31 mouse cellular contexts compared by ENCODE assay signal in the genomic region with DNA sequence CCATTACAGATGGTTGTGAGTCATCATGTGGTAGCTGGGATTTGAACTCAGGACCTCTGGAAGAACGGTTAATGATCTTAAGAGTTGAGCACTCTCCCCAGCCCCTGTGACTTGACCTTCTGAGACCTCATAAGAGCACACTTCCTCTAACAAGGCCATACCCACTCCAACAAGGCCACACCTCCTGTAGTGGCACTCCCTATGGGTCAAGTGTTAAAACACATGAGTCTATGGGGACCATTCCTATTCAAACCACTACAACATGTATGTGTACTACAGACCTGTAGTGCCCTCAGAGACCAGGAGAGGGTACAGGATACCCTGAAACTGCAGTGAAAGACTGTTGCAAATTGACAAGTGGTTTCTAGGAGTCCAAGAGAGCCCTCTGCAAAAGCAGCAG. TPM values are rescaled to one million over a fixed set of nuclear protein-coding genes. Genes with fewer than 3 reads are reported as not detected.
DNase-seq lines count a peak whose midpoint lies in the region; ATAC-seq and TF ChIP-seq lines count a peak whose summit lies in the region.
"Had no signal": no experiment of that assay in that cellular context is flagged by ENCODE, and none has a peak within 500 bp of the region (broad histone marks: within the 10 kb centered on the region; RNA-seq: fewer than 3 reads in every experiment).

No protein-coding gene starts in this region.

- dilution Hi-C loops in CH12.LX (cut with MboI; ENCODE audit: extremely low pct_ligation_motif_present, extremely low pct_unique_long_range_greater_than_20kb, low sequenced_read_pairs), result no loop called here

- no peak overlapping the region for H3K4me3 ChIP-seq in liver, postnatal 0 days (ENCODE audit: low read depth, low read length)
- H3K4me3 ChIP-seq in liver, embryonic 11.5 days (ENCODE audit: low read depth, low read length), result no peak overlapping the region
- H3K4me3 ChIP-seq in CH12.LX (replicated peaks in 1 of 3; ENCODE audit: low read depth in 2 of 3, low read length in 2 of 3, poor library complexity in 1 of 3), result no peak overlapping the region
- H3K4me3 ChIP-seq in forebrain, embryonic 12.5 days (replicated peaks), result no peak overlapping the region
- H3K4me3 ChIP-seq: heart, adult 2 months; heart, embryonic 12.5 days; hindbrain, embryonic 15.5 days; kidney, embryonic 15.5 days; liver, embryonic 15.5 days; midbrain, embryonic 12.5 days had no signal

- TF ChIP-seq EP300 in liver, postnatal 0 days (IDR thresholded peaks at IDR 0.05; ENCODE audit: low read depth), result no peak
- TF ChIP-seq EP300 in CH12.LX (IDR thresholded peaks at IDR 0.05; ENCODE audit: low read length), result no peak

- no peak; the same call in 1 of the 2 replicates for TF ChIP-seq RAD21 in CH12.LX (IDR thresholded peaks at IDR 0.05; ENCODE audit: low read depth, low read length)

- in situ Hi-C loops in CH12.LX (cut with MboI; ENCODE audit: low pct_ligation_motif_present, low pct_unique_long_range_greater_than_20kb, low sequenced_read_pairs), result loop anchor here (5.0 kb wide), 1 partner anchor 186 kb away; a partner anchor contains a TSS

- no peaks in the 10 kb centered on the region for H3K79me2 ChIP-seq in CH12.LX (replicated peaks; ENCODE audit: control insufficient read depth, extremely low read depth, insufficient read depth, poor library complexity, severe bottlenecking)

- TF ChIP-seq CTCF in liver, postnatal 0 days (IDR thresholded peaks at IDR 0.05; ENCODE audit: low read depth), result peak; percentile 12; the same call in 1 of the 2 replicates
- peak in 1 of 2 experiments; percentile 19; a peak in 1 of 4 replicates for TF ChIP-seq CTCF in CH12.LX (conservative IDR thresholded peaks at IDR 0.05 in 1 of 2, IDR thresholded peaks at IDR 0.05 in 1 of 2; ENCODE audit: low read depth in 2 of 2, low read length in 2 of 2)

- no peak for TF ChIP-seq POLR2A in CH12.LX (IDR thresholded peaks at IDR 0.05; ENCODE audit: low read depth, low read length)

- WGBS in liver, postnatal 0 days (ENCODE audit: insufficient replicate concordance), result 85% methylated on average over 1 of the region's 1 CpGs
- 89% methylated on average over 1 of the region's 1 CpGs for WGBS in liver, embryonic 11.5 days
- WGBS in forebrain, embryonic 12.5 days, result 97% methylated on average over 1 of the region's 1 CpGs

- no peaks in the 10 kb centered on the region for H3K36me3 ChIP-seq in liver, postnatal 0 days (replicated peaks; ENCODE audit: insufficient read depth, low read length)
- no peaks in the 10 kb centered on the region for H3K36me3 ChIP-seq in liver, embryonic 11.5 days (ENCODE audit: control insufficient read depth, insufficient read depth, low read length)
- no peaks in the 10 kb centered on the region for H3K36me3 ChIP-seq in CH12.LX (replicated peaks in 1 of 2; ENCODE audit: control insufficient read depth in 1 of 2, insufficient read depth in 1 of 2, low read length in 1 of 2)
- no peaks in the 10 kb centered on the region for H3K36me3 ChIP-seq in forebrain, embryonic 12.5 days (replicated peaks)
- H3K36me3 ChIP-seq: G1E; heart, embryonic 12.5 days; hindbrain, embryonic 15.5 days; kidney, embryonic 15.5 days; liver, embryonic 15.5 days; midbrain, embryonic 12.5 days had no signal

- no peak for DNase-seq in liver, postnatal 0 days
- DNase-seq in liver, embryonic 11.5 days (ENCODE audit: low spot score), result no peak
- peak; percentile 24 for DNase-seq in CH12.LX (ENCODE audit: extremely low read depth)
- DNase-seq in gastrocnemius, postnatal 25 days, result no peak
- no peak for DNase-seq in yolk sac, embryonic 10.5 days (ENCODE audit: low spot score)
- DNase-seq: adrenal gland, postnatal 14 days; cerebellum, adult 18-20 months; cerebellum, postnatal 14 days; gastrocnemius, postnatal 36 days; heart, adult 2 months; kidney, adult 18-20 months; kidney, postnatal 4 days; liver; right cerebral cortex, postnatal 25 days; thymus, adult 18-20 months; thymus, postnatal 25 days had no signal

- 0 out of 2 replicates have a peak, but pooled peaks cover 2% of the 10 kb centered on the region for H3K4me1 ChIP-seq in liver, postnatal 0 days (ENCODE audit: insufficient read depth)
- H3K4me1 ChIP-seq in liver, embryonic 11.5 days (replicated peaks; ENCODE audit: control insufficient read depth, insufficient read depth, low read length), result no peaks in the 10 kb centered on the region
- peaks cover 0 to 6% of the 10 kb centered on the region in 2 experiments; a peak in 2 of 4 replicates for H3K4me1 ChIP-seq in CH12.LX (ENCODE audit: control insufficient read depth in 1 of 2, insufficient read depth in 2 of 2)
- no peaks in the 10 kb centered on the region for H3K4me1 ChIP-seq in forebrain, embryonic 12.5 days
- H3K4me1 ChIP-seq: heart, embryonic 12.5 days; hindbrain, embryonic 15.5 days; liver, embryonic 15.5 days; midbrain, embryonic 12.5 days had no signal

- no peaks in the 10 kb centered on the region for H3K27me3 ChIP-seq in liver, postnatal 0 days (ENCODE audit: insufficient read depth, low read length)
- no peaks in the 10 kb centered on the region for H3K27me3 ChIP-seq in liver, embryonic 11.5 days (replicated peaks; ENCODE audit: control insufficient read depth, insufficient read depth, low read length)
- H3K27me3 ChIP-seq in CH12.LX (replicated peaks), result no peaks in the 10 kb centered on the region
- no peaks in the 10 kb centered on the region for H3K27me3 ChIP-seq in forebrain, embryonic 12.5 days
- H3K27me3 ChIP-seq: heart, embryonic 12.5 days; hindbrain, embryonic 15.5 days; kidney, embryonic 15.5 days; liver, embryonic 15.5 days; midbrain, embryonic 12.5 days had no signal

- H3K27ac ChIP-seq in liver, postnatal 0 days (ENCODE audit: low read depth), result no peak overlapping the region
- H3K27ac ChIP-seq in liver, embryonic 11.5 days (ENCODE audit: low read depth, low read length), result no peak overlapping the region
- no peak overlapping the region for H3K27ac ChIP-seq in CH12.LX (ENCODE audit: insufficient read depth, low read depth)
- H3K27ac ChIP-seq in forebrain, embryonic 12.5 days, result no peak overlapping the region
- H3K27ac ChIP-seq: heart, adult 2 months; hindbrain, embryonic 15.5 days; kidney, embryonic 15.5 days; liver, embryonic 15.5 days; midbrain, embryonic 12.5 days had no signal

- no peak for ATAC-seq in liver, postnatal 0 days
- ATAC-seq in liver, embryonic 11.5 days (replicated peaks; ENCODE audit: low FRiP score), result no peak
- ATAC-seq in common myeloid progenitor, adult 5-6 weeks (replicated peaks; ENCODE audit: low read depth, poor library complexity, severe bottlenecking), result 0 out of 2 replicates have a peak, but pooled peaks have one; percentile 22
- ATAC-seq in monocyte, adult 5-6 weeks (replicated peaks; ENCODE audit: insufficient number of reproducible peaks, low FRiP score, low TSS enrichment, poor library complexity, severe bottlenecking), result peak; percentile 75
- no peak for ATAC-seq in forebrain, embryonic 12.5 days (ENCODE audit: low FRiP score)
- ATAC-seq: forebrain, embryonic 14.5 days had no signal

- no peak overlapping the region for H3K4me2 ChIP-seq in liver, postnatal 0 days (ENCODE audit: low read depth, low read length)
- no peak overlapping the region for H3K4me2 ChIP-seq in liver, embryonic 11.5 days
- H3K4me2 ChIP-seq in CH12.LX (ENCODE audit: insufficient read depth, low read depth, poor library complexity, severe bottlenecking), result no peak overlapping the region
- no peak overlapping the region for H3K4me2 ChIP-seq in forebrain, embryonic 12.5 days
- H3K4me2 ChIP-seq: heart, embryonic 12.5 days; hindbrain, embryonic 15.5 days; kidney, embryonic 15.5 days; liver, embryonic 15.5 days; midbrain, embryonic 12.5 days had no signal

- H3K9ac ChIP-seq in liver, postnatal 0 days (replicated peaks), result no peak overlapping the region
- no peak overlapping the region for H3K9ac ChIP-seq in liver, embryonic 11.5 days (ENCODE audit: low read depth, low read length)
- no peak overlapping the region for H3K9ac ChIP-seq in CH12.LX (ENCODE audit: insufficient read depth, low read depth)
- no peak overlapping the region for H3K9ac ChIP-seq in forebrain, embryonic 12.5 days
- H3K9ac ChIP-seq: heart, embryonic 12.5 days; hindbrain, embryonic 15.5 days; kidney, embryonic 15.5 days; liver, embryonic 15.5 days; midbrain, embryonic 12.5 days had no signal

- no peaks in the 10 kb centered on the region for H3K9me3 ChIP-seq in liver, postnatal 0 days (ENCODE audit: low read length)
- H3K9me3 ChIP-seq in liver, embryonic 11.5 days (ENCODE audit: control insufficient read depth, low read length), result no peaks in the 10 kb centered on the region
- no peaks in the 10 kb centered on the region for H3K9me3 ChIP-seq in CH12.LX (replicated peaks; ENCODE audit: low read length)
- no peaks in the 10 kb centered on the region for H3K9me3 ChIP-seq in forebrain, embryonic 12.5 days
- H3K9me3 ChIP-seq: G1E; heart, embryonic 12.5 days; hindbrain, embryonic 15.5 days; kidney, embryonic 15.5 days; liver, embryonic 15.5 days; midbrain, embryonic 12.5 days had no signal

RNA-seq across cellular contexts. Expression of a gene that starts 9.1 kb away (rescaled TPM):
- 8.2 and 9.0 TPM in 2 replicates for polyA plus RNA-seq in liver, postnatal 0 days (2015; fragmentation: Nextera tagmentation; extraction: Ambion mirVana)
- polyA plus RNA-seq in liver, embryonic 11.5 days (2014; fragmentation: Nextera tagmentation; extraction: Ambion mirVana), result 3.3 and 3.9 TPM in 2 replicates
- not detected in 2 replicates for total RNA-seq in CH12.LX (2012; rRNA removed)
- not detected in 2 replicates for total RNA-seq in CH12.LX (2014; rRNA removed)
- not detected in 2 replicates for polyA plus RNA-seq in CH12.LX (2012; ENCODE audit: insufficient read length, low read depth)
- not detected in 2 replicates for total RNA-seq in common myeloid progenitor, adult 5-6 weeks (2017)
- total RNA-seq in monocyte, adult 5-6 weeks (2017), result not detected in 3 replicates
- total RNA-seq in gastrocnemius, postnatal 25 days (2021), result 1 to 10 TPM; 2.0 to 5.4 TPM
- 1.4 and 1.9 TPM in 2 replicates for polyA plus RNA-seq in forebrain, embryonic 12.5 days (2016; fragmentation: Nextera tagmentation; extraction: Ambion mirVana)
- total RNA-seq: G1E; hematopoietic stem cell, adult 5-6 weeks; neutrophil, adult 5-6 weeks had no signal
- polyA plus RNA-seq: embryonic facial prominence, embryonic 11.5 days; G1E; heart, embryonic 12.5 days had no signal

RNA-seq across cellular contexts. Expression of a gene that starts 9.9 kb away (rescaled TPM):
- polyA plus RNA-seq in liver, postnatal 0 days (2015; fragmentation: Nextera tagmentation; extraction: Ambion mirVana), result 5.0 TPM in 2 replicates
- 22.3 and 23.4 TPM in 2 replicates for polyA plus RNA-seq in liver, embryonic 11.5 days (2014; fragmentation: Nextera tagmentation; extraction: Ambion mirVana)
- total RNA-seq in CH12.LX (2012; rRNA removed), result 36.1 and 44.3 TPM in 2 replicates
- 21.6 and 27.3 TPM in 2 replicates for total RNA-seq in CH12.LX (2014; rRNA removed)
- 35.7 and 37.9 TPM in 2 replicates for polyA plus RNA-seq in CH12.LX (2012; ENCODE audit: insufficient read length, low read depth)
- total RNA-seq in common myeloid progenitor, adult 5-6 weeks (2017), result 1.0 and 1.8 TPM in 2 replicates
- 20.6 to 58.3 TPM (median 31.0 TPM) in 3 replicates for total RNA-seq in monocyte, adult 5-6 weeks (2017)
- total RNA-seq in gastrocnemius, postnatal 25 days (2021), result 10 to 100 TPM; 79.7 to 88.0 TPM
- 33.0 and 41.4 TPM in 2 replicates for polyA plus RNA-seq in forebrain, embryonic 12.5 days (2016; fragmentation: Nextera tagmentation; extraction: Ambion mirVana)

RNA-seq across cellular contexts. Expression of a gene that starts 15.6 kb away (rescaled TPM):
- 23.8 and 28.5 TPM in 2 replicates for polyA plus RNA-seq in liver, postnatal 0 days (2015; fragmentation: Nextera tagmentation; extraction: Ambion mirVana)
- 94.7 and 96.2 TPM in 2 replicates for polyA plus RNA-seq in liver, embryonic 11.5 days (2014; fragmentation: Nextera tagmentation; extraction: Ambion mirVana)
- total RNA-seq in CH12.LX (2012; rRNA removed) (69.1 and 88.8 TPM in 2 replicates), CH12.LX (2014; rRNA removed) (90.6 and 98.5 TPM in 2 replicates)
- polyA plus RNA-seq in CH12.LX (2012; ENCODE audit: insufficient read length, low read depth), result 97.1 and 107 TPM in 2 replicates
- total RNA-seq in common myeloid progenitor, adult 5-6 weeks (2017), result 62.0 and 107 TPM in 2 replicates
- 42.5 to 46.2 TPM (median 43.1 TPM) in 3 replicates for total RNA-seq in monocyte, adult 5-6 weeks (2017)
- 10 to 100 TPM; 14.2 to 17.6 TPM for total RNA-seq in gastrocnemius, postnatal 25 days (2021)
- polyA plus RNA-seq in forebrain, embryonic 12.5 days (2016; fragmentation: Nextera tagmentation; extraction: Ambion mirVana), result 93.1 and 96.9 TPM in 2 replicates

RNA-seq across cellular contexts. Expression of a gene that starts 22.7 kb away (rescaled TPM):
- polyA plus RNA-seq in liver, postnatal 0 days (2015; fragmentation: Nextera tagmentation; extraction: Ambion mirVana), result 0.63 and 0.92 TPM in 2 replicates
- polyA plus RNA-seq in liver, embryonic 11.5 days (2014; fragmentation: Nextera tagmentation; extraction: Ambion mirVana), result 0.27 and 0.42 TPM in 2 replicates
- total RNA-seq in CH12.LX (2012; rRNA removed) (0.25 and 0.34 TPM in 2 replicates), CH12.LX (2014; rRNA removed) (not detected in 2 replicates)
- not detected in 2 replicates for polyA plus RNA-seq in CH12.LX (2012; ENCODE audit: insufficient read length, low read depth)
- not detected in 2 replicates for total RNA-seq in common myeloid progenitor, adult 5-6 weeks (2017)
- total RNA-seq in monocyte, adult 5-6 weeks (2017), result not detected in 3 replicates
- total RNA-seq in gastrocnemius, postnatal 25 days (2021), result under 1 TPM; 0.67 to 0.77 TPM
- 5.5 and 8.2 TPM in 2 replicates for polyA plus RNA-seq in forebrain, embryonic 12.5 days (2016; fragmentation: Nextera tagmentation; extraction: Ambion mirVana)
- total RNA-seq: heart, adult 2 months; hematopoietic stem cell, adult 5-6 weeks had no signal
- polyA plus RNA-seq: G1E; limb, embryonic 11.5 days had no signal

RNA-seq across cellular contexts. Expression of a gene that starts 29.8 kb away (rescaled TPM):
- polyA plus RNA-seq in liver, postnatal 0 days (2015; fragmentation: Nextera tagmentation; extraction: Ambion mirVana), result not detected in 2 replicates
- 0.10 TPM in 1 of 2 replicates, not detected in the other for polyA plus RNA-seq in liver, embryonic 11.5 days (2014; fragmentation: Nextera tagmentation; extraction: Ambion mirVana)
- not detected in 2 replicates for total RNA-seq in CH12.LX (2012; rRNA removed)
- total RNA-seq in CH12.LX (2014; rRNA removed), result not detected in 2 replicates
- not detected in 2 replicates for polyA plus RNA-seq in CH12.LX (2012; ENCODE audit: insufficient read length, low read depth)
- total RNA-seq in common myeloid progenitor, adult 5-6 weeks (2017), result not detected in 2 replicates
- total RNA-seq in monocyte, adult 5-6 weeks (2017), result not detected in 3 replicates
- not detected for total RNA-seq in gastrocnemius, postnatal 25 days (2021)
- polyA plus RNA-seq in forebrain, embryonic 12.5 days (2016; fragmentation: Nextera tagmentation; extraction: Ambion mirVana), result not detected in 2 replicates
- total RNA-seq: gastrocnemius, postnatal 36 days; hematopoietic stem cell, adult 5-6 weeks; left cerebral cortex, postnatal 10 days; neutrophil, adult 5-6 weeks had no signal
- polyA plus RNA-seq: forebrain, embryonic 14.5 days; G1E; limb, embryonic 11.5 days; liver, embryonic 15.5 days had no signal

Comparison
In these comparisons a context has a peak if more than half of its experiments do, and no peak if none do; other contexts are left out.
1. ATAC-seq: peak in common myeloid progenitor, adult 5-6 weeks (single experiment) and monocyte, adult 5-6 weeks (single experiment); none in liver, postnatal 0 days (single experiment), liver, embryonic 11.5 days (single experiment) and forebrain, embryonic 12.5 days (single experiment).